Mouse (Mus musculus) right cerebral cortex, adult 2 months (tissue): Measurements from ENCODE around the gene Ptbp3.
A peak's percentile ranks its signal among the peaks of the same experiment; 100 is the strongest.

ENCODE experiments used
- DNase-seq, 2 experiments: peaks; one replicate each; pipeline ENCODE4 v3.0.0; 2021 to 2022; ENCODE audit warnings: low spot score in 2 of 2

The Ptbp3 gene

GRCm38 (mm10) chr4:59437990-59438854, 110.9 kb downstream of the Ptbp3 start, which contains the start of gene Susd1:
Susd1 (minus strand) TSS chr4:59438633.
- peak; percentile 58 to 69 for DNase-seq

GRCm38 (mm10) chr4:59435951-59436350, 113.2 kb downstream of the Ptbp3 start:
- no peak for DNase-seq

- DNase-seq: no peak
These were observed 115.1 kb downstream of the Ptbp3 start for GRCm38 (mm10) chr4:59434039-59434438.

- no peak for DNase-seq
These were observed 120.0 kb downstream of the Ptbp3 start for GRCm38 (mm10) chr4:59429128-59429527.

- DNase-seq: no peak
These were observed 122.7 kb downstream of the Ptbp3 start for GRCm38 (mm10) chr4:59426429-59426828.

- no peak for DNase-seq
These were observed 126.4 kb downstream of the Ptbp3 start for GRCm38 (mm10) chr4:59422808-59423207.

GRCm38 (mm10) chr4:59422025-59422783, 127.0 kb downstream of the Ptbp3 start:
- no peak for DNase-seq
